Mouse (Mus musculus) mouse trophoblast stem cell (cell line): Measurements from ENCODE around the gene Aldh1a1.
"Not testable (repeated sequence)": the region's sequence is repeated elsewhere in the genome, so short reads cannot be mapped to it uniquely, and the experiment has no call there.

Experiments used
- in situ Hi-C, 2 experiments: fragments of 300-500 bp; cut with MseI, MboI; formaldehyde crosslinking; loops; 2 replicates in 1 of 2; 3 replicates in 1 of 2; pipeline ENCODE4 v1.15.1; 2025

Aldh1a1 gene

DNA sequence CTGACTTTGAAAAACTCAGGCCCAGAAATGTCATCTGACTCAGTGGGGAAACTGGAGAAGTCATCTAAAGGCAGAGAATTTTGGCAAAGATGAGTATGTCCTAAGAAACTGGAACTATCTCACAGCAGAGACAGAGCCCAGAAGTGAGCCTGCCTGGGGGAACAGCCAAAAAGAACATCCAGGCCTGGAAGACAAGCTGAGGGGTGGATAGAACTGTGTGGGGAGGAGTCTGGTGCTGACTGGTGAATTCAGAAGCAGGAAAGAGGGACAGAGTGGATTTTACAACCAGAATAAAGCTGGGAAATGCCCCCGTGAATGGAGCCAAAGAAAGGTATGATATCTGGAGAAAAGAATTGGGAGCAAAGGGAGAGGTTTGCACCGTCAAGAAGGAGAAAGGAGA is at the start of gene Aldh1a1:
TSS of gene Aldh1a1 (plus strand) at position 225 of the 400 bp plus-strand sequence.
- in situ Hi-C loops: no loop called here

DNA sequence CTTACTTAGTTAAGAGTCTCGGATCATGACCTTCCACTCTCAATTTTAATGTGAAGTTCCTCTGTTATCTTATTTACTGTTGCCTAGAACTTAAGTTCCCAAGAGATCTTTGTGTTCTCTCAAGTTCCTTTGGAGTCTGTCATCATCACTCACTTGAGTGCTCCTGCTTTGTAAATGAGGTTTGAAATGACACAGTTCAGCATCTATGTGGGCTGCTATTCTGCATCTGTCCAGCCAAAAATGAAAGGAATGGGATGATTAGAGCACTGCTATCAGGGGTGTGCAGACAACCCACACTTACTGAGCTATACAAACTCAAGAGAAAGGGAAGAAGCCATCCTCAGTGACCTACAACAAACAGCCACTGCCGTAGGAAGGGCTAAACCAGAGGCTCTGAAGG is 44.7 kb upstream of the Aldh1a1 start:
- in situ Hi-C loops: loop anchor here (10.0 to 25.0 kb wide), 2 partner anchors 314 to 317 kb away; no protein-coding TSS in a partner anchor

GRCm38 (mm10) chr19:20449546-20449945 is 43.0 kb upstream of the Aldh1a1 start:
- in situ Hi-C loops: loop anchor here (10.0 to 25.0 kb wide), 2 partner anchors 313 to 315 kb away; no protein-coding TSS in a partner anchor

DNA sequence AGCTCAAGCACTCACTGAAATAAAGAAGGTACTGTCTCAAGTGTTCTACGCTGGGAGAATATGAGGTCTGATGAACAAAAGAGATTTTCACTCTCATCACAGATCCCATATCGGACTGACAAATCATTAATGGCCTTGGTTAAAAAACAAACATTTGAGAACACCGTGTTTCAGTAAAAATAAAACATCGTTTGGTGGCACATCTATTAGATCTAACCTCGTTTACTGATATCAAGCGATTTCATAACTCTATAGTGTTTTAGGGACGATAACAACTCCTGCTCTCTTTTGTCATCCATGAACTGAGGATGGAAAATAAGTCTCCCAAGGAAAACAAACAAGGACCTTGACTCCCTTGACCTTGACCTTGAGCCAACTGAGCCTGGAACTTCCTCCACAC is 41.5 kb upstream of the Aldh1a1 start:
- in situ Hi-C loops: no loop called here

GRCm38 (mm10) chr19:20484497-20484896 is 8.0 kb upstream of the Aldh1a1 start:
- in situ Hi-C loops: no loop called here

DNA sequence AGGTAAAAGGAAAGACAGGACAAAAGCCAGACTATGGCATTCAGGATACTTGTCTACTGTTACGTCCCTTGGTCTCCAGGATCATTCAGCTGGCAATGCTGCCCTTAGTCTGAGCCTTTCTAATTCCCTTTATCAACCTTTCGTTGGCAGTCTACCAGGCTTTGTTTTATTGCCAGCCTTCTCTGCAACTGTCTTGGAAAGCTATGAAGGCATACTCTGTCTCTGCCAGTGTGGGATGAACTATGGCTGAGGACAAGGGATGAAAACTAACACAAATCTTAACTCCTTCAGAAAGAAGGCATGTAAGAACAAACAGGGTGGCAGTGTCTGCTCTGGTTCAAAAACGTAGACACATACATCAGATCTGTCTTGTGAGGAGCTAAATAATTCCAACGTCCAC is 565 bp upstream of the Aldh1a1 start:
- in situ Hi-C loops: no loop called here

GRCm38 (mm10) chr19:20496476-20496875 is 4.0 kb downstream of the Aldh1a1 start:
- in situ Hi-C loops: no loop called here

- in situ Hi-C loops: no loop called here
Observed at GRCm38 (mm10) chr19:20505359-20505758, 12.8 kb downstream of the Aldh1a1 start.

GRCm38 (mm10) chr19:20506936-20507615 is 14.6 kb downstream of the Aldh1a1 start:
- in situ Hi-C loops: no loop called here

DNA sequence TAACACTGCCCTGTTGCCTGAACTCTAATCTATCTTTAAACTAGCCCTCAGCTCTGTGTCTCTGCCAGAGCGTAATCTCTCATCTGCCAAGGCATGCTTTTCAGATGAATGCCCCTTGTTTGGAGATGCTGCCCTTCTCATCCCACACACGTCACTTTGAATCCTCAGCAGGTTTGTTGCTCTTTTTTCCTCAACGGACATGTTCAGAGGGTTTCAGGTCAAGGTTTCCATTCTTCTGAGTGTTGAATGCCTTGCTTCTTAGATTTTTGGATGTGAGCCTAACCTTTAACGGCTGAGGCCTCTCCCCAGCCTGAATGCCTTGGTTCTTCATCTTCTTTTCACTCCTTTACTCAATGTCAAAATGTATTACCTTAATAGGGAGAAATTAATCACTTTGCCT is 16.1 kb downstream of the Aldh1a1 start:
- in situ Hi-C loops: no loop called here

GRCm38 (mm10) chr19:20511971-20512370 is 19.5 kb downstream of the Aldh1a1 start:
- in situ Hi-C loops: no loop called here

DNA sequence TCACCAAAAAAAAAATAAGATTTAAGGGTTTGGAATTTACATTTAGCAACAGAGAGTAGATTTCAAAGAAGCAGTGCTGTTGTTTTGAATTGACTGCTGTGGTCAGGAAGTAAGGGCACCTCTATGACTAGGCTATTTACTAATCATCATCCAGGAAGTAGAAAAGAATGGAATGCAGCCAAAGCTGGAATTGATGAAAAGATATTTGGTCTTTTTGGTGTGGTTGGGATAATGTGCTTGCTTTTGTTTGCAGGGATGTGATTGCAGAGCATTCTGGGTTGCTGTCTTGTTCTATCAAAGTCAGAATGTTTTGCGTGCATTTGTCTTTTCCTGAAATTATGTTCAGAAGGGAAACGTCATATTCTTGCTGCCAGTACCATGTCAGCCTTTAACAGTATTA is 20.7 kb downstream of the Aldh1a1 start:
- in situ Hi-C loops: no loop called here

- in situ Hi-C loops: no loop called here
Observed at GRCm38 (mm10) chr19:20513688-20514361, 21.3 kb downstream of the Aldh1a1 start.

DNA sequence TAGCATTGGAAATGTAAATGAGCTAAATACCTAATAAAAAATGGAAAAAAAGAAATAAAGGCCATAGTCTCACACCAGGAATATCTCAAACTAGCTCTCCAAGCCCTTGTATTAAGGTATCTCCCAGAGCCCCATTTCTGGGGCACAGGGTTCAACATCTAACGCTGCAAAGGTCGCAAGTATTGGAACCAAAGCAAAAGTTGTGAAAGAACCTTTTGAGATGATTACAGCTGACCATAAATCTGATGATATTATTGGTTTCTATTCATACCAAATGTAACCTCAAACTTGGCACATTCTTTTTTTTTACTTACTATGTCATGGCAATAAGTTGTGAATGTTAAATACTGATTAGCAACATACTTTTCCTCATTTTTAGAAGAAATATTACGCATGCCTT is 24.0 kb downstream of the Aldh1a1 start:
- in situ Hi-C loops: no loop called here

GRCm38 (mm10) chr19:20529156-20529555 is 36.6 kb downstream of the Aldh1a1 start:
- in situ Hi-C loops: not testable (repeated sequence)

- in situ Hi-C loops: no loop called here
Observed at GRCm38 (mm10) chr19:20529921-20530696, 37.6 kb downstream of the Aldh1a1 start.

- in situ Hi-C loops: no loop called here
Observed at GRCm38 (mm10) chr19:20536538-20536937, 44.0 kb downstream of the Aldh1a1 start.

GRCm38 (mm10) chr19:20541044-20541443 is 48.5 kb downstream of the Aldh1a1 start:
- in situ Hi-C loops: no loop called here

- in situ Hi-C loops: no loop called here
Observed at GRCm38 (mm10) chr19:20541924-20542323, 49.4 kb downstream of the Aldh1a1 start.

- in situ Hi-C loops: no loop called here
Observed at GRCm38 (mm10) chr19:20543816-20544215, 51.3 kb downstream of the Aldh1a1 start.

GRCm38 (mm10) chr19:20544941-20545340 is 52.4 kb downstream of the Aldh1a1 start:
- in situ Hi-C loops: no loop called here

DNA sequence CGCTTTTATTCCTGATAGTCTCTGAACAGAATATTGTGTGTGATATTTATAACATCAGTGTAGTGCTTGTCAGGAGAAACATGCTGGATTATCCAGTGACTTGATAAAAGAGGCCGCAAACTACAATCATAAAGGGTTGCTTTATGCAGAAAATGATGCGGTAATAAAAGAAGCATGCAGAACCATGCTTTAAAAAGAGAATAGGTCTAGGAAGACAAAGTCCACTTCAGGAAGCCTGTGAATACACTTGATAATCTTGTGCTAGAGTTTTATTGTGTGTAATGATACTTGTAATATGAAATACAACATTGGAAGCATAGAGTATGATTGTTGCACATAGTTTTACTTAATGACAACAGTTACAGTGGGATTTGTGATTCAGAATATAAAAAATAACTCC is 54.5 kb downstream of the Aldh1a1 start:
- in situ Hi-C loops: no loop called here
